Mouse (Mus musculus) small intestine, adult 2 months (tissue): Measurements from ENCODE around the gene Mon1b.

Experiments
- CTCF ChIP-seq: fragments of 200-500 bp; IDR thresholded peaks from 2 replicates; pipeline ENCODE4 v1.5.1; 2012; ENCODE audit warnings: low read depth, mild to moderate bottlenecking, control low read depth, inconsistent platforms, low read length, moderate library complexity, mixed read lengths; ENCODE audit not compliant: insufficient replicate concordance, insufficient read length; ENCODE audit errors: extremely low read depth
- POLR2A ChIP-seq: fragments of 200-500 bp; IDR thresholded peaks from 2 replicates; pipeline ENCODE4 v1.6.1; 2012; ENCODE audit warnings: low read depth, mild to moderate bottlenecking, control low read depth, inconsistent platforms, low read length, moderate library complexity

GRCm38 (mm10) chr8:113635592-113636279 is 349 bp downstream of the Mon1b start:
- TF ChIP-seq POLR2A (peak; percentile 45; the same call in 1 of the 2 replicates), CTCF (no peak)
